In the genomic region with DNA sequence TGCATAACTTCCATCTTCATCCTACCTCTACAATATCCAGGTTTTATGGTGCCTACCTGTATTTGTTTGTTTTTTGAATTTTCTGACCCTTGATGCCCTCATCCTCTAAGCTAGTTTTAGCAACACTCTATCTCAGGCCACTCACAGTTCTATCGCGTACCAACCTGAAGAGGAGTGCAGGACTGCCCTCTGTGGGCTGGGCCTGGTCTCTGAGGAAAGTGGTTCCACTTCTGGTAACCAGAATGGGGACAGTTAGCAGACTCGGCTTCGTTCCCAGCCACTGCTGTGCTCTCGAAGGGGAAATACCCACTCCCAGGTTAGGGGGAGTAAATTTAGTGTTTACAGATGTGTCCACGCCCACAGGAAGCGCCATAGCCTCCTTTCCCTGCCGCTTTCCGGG, we compare ENCODE assay signal across 14 mouse cellular contexts. TPM values are rescaled to one million over a fixed set of nuclear protein-coding genes. Genes with fewer than 3 reads are reported as not detected.
A peak's percentile ranks its signal among the peaks of the same experiment; 100 is the strongest.
DNase-seq lines count a peak whose midpoint lies in the region; ATAC-seq and TF ChIP-seq lines count a peak whose summit lies in the region.
"Had no signal": no experiment of that assay in that cellular context is flagged by ENCODE, and none has a peak within 500 bp of the region (broad histone marks: within the 10 kb centered on the region; RNA-seq: fewer than 3 reads in every experiment).

No protein-coding gene starts in this region.

- H3K36me3 ChIP-seq in heart, embryonic 14.5 days (ENCODE audit: control insufficient read depth, insufficient read depth, low read length): no peaks in the 10 kb centered on the region
- H3K36me3 ChIP-seq in kidney, embryonic 14.5 days (ENCODE audit: control insufficient read depth, insufficient read depth, low read length): no peaks in the 10 kb centered on the region
- H3K36me3 ChIP-seq: liver, embryonic 15.5 days had no signal

- no peak overlapping the region for H3K4me3 ChIP-seq in heart, embryonic 14.5 days (ENCODE audit: control insufficient read depth in 1 of 2, insufficient read depth in 1 of 2, low read depth in 1 of 2, low read length in 2 of 2)
- no peak overlapping the region for H3K4me3 ChIP-seq in kidney, embryonic 14.5 days (ENCODE audit: low read length)
- H3K4me3 ChIP-seq in layer of hippocampus, adult 2 months: no peak overlapping the region
- H3K4me3 ChIP-seq: liver, embryonic 15.5 days; myocyte had no signal

- CTCF ChIA-PET in Patski (lab: Charles Lee): interaction anchor here (0.6 kb wide), 1 partner anchor 138 kb away, joined by 3 read pairs; no protein-coding TSS in a partner anchor

- POLR2A ChIA-PET in Patski (lab: Charles Lee): no interaction called here

- DNase-seq in heart, postnatal 4 days: no peak
- DNase-seq in Patski (ENCODE audit: low read depth, low spot score): no peak
- DNase-seq in T-cell, adult 2 months (ENCODE audit: low spot score): no peak
- DNase-seq in layer of hippocampus, adult 2 months (ENCODE audit: low spot score in 2 of 2): no peak
- DNase-seq in cerebellum, postnatal 36 days: no peak
- DNase-seq: adrenal gland, postnatal 10 days; cerebellum, adult 8-10 months had no signal

- 14% methylated on average over 9 of the region's 9 CpGs for WGBS in heart, embryonic 14.5 days
- 19% methylated on average over 9 of the region's 9 CpGs for WGBS in kidney, embryonic 14.5 days

- no peak for ATAC-seq in heart, embryonic 14.5 days (ENCODE audit: insufficient number of reproducible peaks, insufficient read depth, low FRiP score, low read depth)
- ATAC-seq in Patski: peak; percentile 35
- ATAC-seq in kidney, embryonic 14.5 days (ENCODE audit: low FRiP score, low TSS enrichment): peak; percentile 66; the same call in 1 of the 2 replicates
- peak; percentile 18; the same call in 1 of the 2 replicates for ATAC-seq in megakaryocyte, adult 5-6 weeks (ENCODE audit: poor library complexity, severe bottlenecking)

- peaks cover 7 to 12% of the 10 kb centered on the region in 2 experiments for H3K4me1 ChIP-seq in heart, embryonic 14.5 days (ENCODE audit: control insufficient read depth in 2 of 2, insufficient read depth in 2 of 2, low read length in 2 of 2)
- 0 out of 2 replicates have a peak, but pooled peaks cover 7% of the 10 kb centered on the region for H3K4me1 ChIP-seq in kidney, embryonic 14.5 days (ENCODE audit: control insufficient read depth, insufficient read depth, low read length)
- H3K4me1 ChIP-seq: liver, embryonic 15.5 days had no signal

- H3K9me3 ChIP-seq in heart, embryonic 14.5 days (ENCODE audit: control insufficient read depth, low read length): no peaks in the 10 kb centered on the region
- peaks cover 4% of the 10 kb centered on the region; the same call in 1 of the 2 replicates for H3K9me3 ChIP-seq in kidney, embryonic 14.5 days (ENCODE audit: control insufficient read depth, low read length)
- H3K9me3 ChIP-seq: liver, embryonic 15.5 days had no signal

- peak; percentile 23 for TF ChIP-seq CTCF in Patski (IDR thresholded peaks at IDR 0.05)
- no peak; the same call in 1 of the 2 replicates for TF ChIP-seq CTCF in layer of hippocampus, adult 2 months (conservative IDR thresholded peaks at IDR 0.05)

- H3K27ac ChIP-seq in heart, embryonic 14.5 days (replicated peaks in 1 of 2; ENCODE audit: control insufficient read depth in 1 of 2, insufficient read depth in 1 of 2, low read depth in 2 of 2, low read length in 2 of 2): 0 out of 4 replicates have a peak overlapping the region, but pooled peaks of 1 of the 2 experiments have one; percentile 21
- H3K27ac ChIP-seq in kidney, embryonic 14.5 days (ENCODE audit: low read depth, low read length): no peak overlapping the region; the same call in 1 of the 2 replicates
- no peak overlapping the region for H3K27ac ChIP-seq in layer of hippocampus, adult 2 months
- H3K27ac ChIP-seq: liver, embryonic 15.5 days had no signal

- in situ Hi-C loops in Patski (cut with MboI; ENCODE audit: low pct_unique_long_range_greater_than_20kb): no loop called here

- H3K9ac ChIP-seq in heart, embryonic 14.5 days (ENCODE audit: low read length): 0 out of 2 replicates have a peak overlapping the region, but pooled peaks have one; percentile 12
- 0 out of 2 replicates have a peak overlapping the region, but pooled peaks have one; percentile 18 for H3K9ac ChIP-seq in kidney, embryonic 14.5 days (ENCODE audit: low read depth, low read length)
- H3K9ac ChIP-seq: liver, embryonic 15.5 days had no signal

- no peak overlapping the region for H3K4me2 ChIP-seq in heart, embryonic 14.5 days (ENCODE audit: low read length)
- H3K4me2 ChIP-seq in kidney, embryonic 14.5 days (replicated peaks; ENCODE audit: low read depth, low read length): no peak overlapping the region
- H3K4me2 ChIP-seq: liver, embryonic 15.5 days had no signal

- H3K27me3 ChIP-seq in heart, embryonic 14.5 days (ENCODE audit: control insufficient read depth, insufficient read depth, low read length): no peaks in the 10 kb centered on the region
- no peaks in the 10 kb centered on the region for H3K27me3 ChIP-seq in Patski
- no peaks in the 10 kb centered on the region for H3K27me3 ChIP-seq in kidney, embryonic 14.5 days (ENCODE audit: control insufficient read depth, insufficient read depth, low read length)
- H3K27me3 ChIP-seq: liver, embryonic 15.5 days had no signal

RNA-seq across cellular contexts. Expression of a gene that starts 29.2 kb away (rescaled TPM):
- polyA plus RNA-seq in heart, embryonic 14.5 days (2014; fragmentation: Nextera tagmentation; extraction: Ambion mirVana): 0.73 and 2.5 TPM in 2 replicates
- not detected for total RNA-seq in heart, postnatal 4 days (2021)
- polyA plus RNA-seq in Patski (2021): 0.28 TPM
- 77.7 and 94.8 TPM in 2 replicates for polyA plus RNA-seq in kidney, embryonic 14.5 days (2014; fragmentation: Nextera tagmentation; extraction: Ambion mirVana)
- total RNA-seq in megakaryocyte, adult 5-6 weeks (2015): not detected in 2 replicates
- not detected in 2 replicates for total RNA-seq in megakaryocyte, adult 5-6 weeks (2017)
- total RNA-seq in layer of hippocampus, adult 2 months (2021): not detected
- total RNA-seq: adrenal gland, postnatal 10 days; layer of hippocampus, postnatal 10 days had no signal

RNA-seq across cellular contexts. Expression of a gene that starts 44.5 kb away (rescaled TPM):
- 0.19 and 0.32 TPM in 2 replicates for polyA plus RNA-seq in heart, embryonic 14.5 days (2014; fragmentation: Nextera tagmentation; extraction: Ambion mirVana)
- under 1 TPM; 0.62 to 0.63 TPM for total RNA-seq in heart, postnatal 4 days (2021)
- polyA plus RNA-seq in Patski (2021): 0.05 TPM
- 0.28 and 0.29 TPM in 2 replicates for polyA plus RNA-seq in kidney, embryonic 14.5 days (2014; fragmentation: Nextera tagmentation; extraction: Ambion mirVana)
- total RNA-seq in megakaryocyte, adult 5-6 weeks (2015): 0.09 TPM in 1 of 2 replicates, not detected in the other
- 0.29 TPM in 1 of 2 replicates, not detected in the other for total RNA-seq in megakaryocyte, adult 5-6 weeks (2017)
- 100 to 1,000 TPM; 216 to 231 TPM for total RNA-seq in layer of hippocampus, adult 2 months (2021)
- polyA plus RNA-seq: hindbrain, embryonic 11.5 days had no signal

Comparison
In these comparisons a context has a peak if more than half of its experiments do, and no peak if none do; other contexts are left out.
1. RNA of a gene that starts 44.5 kb away (total RNA-seq): 216 to 231 TPM in layer of hippocampus, adult 2 months; 0.62 to 0.63 TPM in heart, postnatal 4 days and 0.09 to 0.29 TPM in megakaryocyte, adult 5-6 weeks; every median in the first group is over 100 times any median in the second.